Mouse (Mus musculus) thymus, postnatal 4 days (tissue): ENCODE data around the gene Rtl5.
"Not testable (repeated sequence)": the region's sequence is repeated elsewhere in the genome, so short reads cannot be mapped to it uniquely, and the experiment has no call there.

ENCODE experiments used
- DNase-seq: peaks from one replicate; pipeline ENCODE4 v3.0.0; 2021

Rtl5 gene

GRCm38 (mm10) chrX:102070591-102071471 is at the start of gene Rtl5:
Gene Rtl5 (minus strand): TSS chrX:102071304.
- DNase-seq = peak; percentile 71

- DNase-seq = peak; percentile 94
These were observed 48.1 kb upstream of the Rtl5 start, which contains the start of gene Pin4 for GRCm38 (mm10) chrX:102119042-102119864. Gene Pin4 (plus strand): TSS chrX:102119447.

- no peak for DNase-seq
These were observed 44.6 kb upstream of the Rtl5 start for GRCm38 (mm10) chrX:102115676-102116075.

- DNase-seq = not testable (repeated sequence)
These were observed 38.2 kb upstream of the Rtl5 start for GRCm38 (mm10) chrX:102109349-102109748.

GRCm38 (mm10) chrX:102103830-102104229 is 32.7 kb upstream of the Rtl5 start:
- not testable (repeated sequence) for DNase-seq

GRCm38 (mm10) chrX:102101886-102102285 is 30.8 kb upstream of the Rtl5 start:
- no peak for DNase-seq

- no peak for DNase-seq
These were observed 23.3 kb upstream of the Rtl5 start for GRCm38 (mm10) chrX:102094381-102094904.

GRCm38 (mm10) chrX:102090605-102091004 is 19.5 kb upstream of the Rtl5 start:
- DNase-seq = no peak

GRCm38 (mm10) chrX:102085798-102086443 is 14.8 kb upstream of the Rtl5 start:
- DNase-seq = no peak

- no peak for DNase-seq
These were observed 11.2 kb upstream of the Rtl5 start for GRCm38 (mm10) chrX:102082340-102082739.

GRCm38 (mm10) chrX:102081573-102082279 is 10.6 kb upstream of the Rtl5 start:
- no peak for DNase-seq

- no peak for DNase-seq
These were observed 10.0 kb upstream of the Rtl5 start for GRCm38 (mm10) chrX:102081076-102081475.

- DNase-seq = no peak
These were observed 6.0 kb upstream of the Rtl5 start for GRCm38 (mm10) chrX:102076886-102077765.

GRCm38 (mm10) chrX:102075158-102075557 is 4.1 kb upstream of the Rtl5 start:
- DNase-seq = no peak

- DNase-seq = no peak
These were observed 3.3 kb upstream of the Rtl5 start for GRCm38 (mm10) chrX:102074435-102074834.

- no peak for DNase-seq
These were observed 2.7 kb upstream of the Rtl5 start for GRCm38 (mm10) chrX:102073605-102074325.

GRCm38 (mm10) chrX:102071517-102071916 is 413 bp upstream of the Rtl5 start:
- no peak for DNase-seq

- DNase-seq = no peak
These were observed 2.1 kb downstream of the Rtl5 start for GRCm38 (mm10) chrX:102068811-102069540.

GRCm38 (mm10) chrX:102067118-102067517 is 4.0 kb downstream of the Rtl5 start:
- DNase-seq = no peak

- DNase-seq = peak; percentile 72
These were observed 5.0 kb downstream of the Rtl5 start for GRCm38 (mm10) chrX:102066134-102066533.
